Mouse (Mus musculus) hematopoietic stem cell, adult 5-6 weeks (primary cell): ENCODE measurements at regions not wholly inside any gene's neighbourhood (a gene's known extent, or its start where the extent isn't known, plus 50 kb on each side); places are given as distances from the start of the nearest gene placed in this dataset.

Source experiments
- ATAC-seq, 2 experiments: fragments of 125-278 bp in 1 of 2; replicated peaks in 1 of 2; 2 replicates each; pipeline ENCODE4 v1.8.0; 2016 to 2017; ENCODE audit warnings: inconsistent platforms in 2 of 2, mild to moderate bottlenecking in 2 of 2, moderate number of reproducible peaks in 2 of 2, low read depth in 1 of 2, moderate TSS enrichment in 1 of 2; ENCODE audit not compliant: low FRiP score in 2 of 2, poor library complexity in 2 of 2, severe bottlenecking in 2 of 2, insufficient read depth in 1 of 2, low TSS enrichment in 1 of 2

GRCm38 (mm10) chr2:10937405-10937804, 234.5 kb upstream of the Prkcq start:
- no peak for ATAC-seq

- ATAC-seq: no peak
Measured at GRCm38 (mm10) chr2:10965224-10965623, 206.7 kb upstream of the Prkcq start.

DNA sequence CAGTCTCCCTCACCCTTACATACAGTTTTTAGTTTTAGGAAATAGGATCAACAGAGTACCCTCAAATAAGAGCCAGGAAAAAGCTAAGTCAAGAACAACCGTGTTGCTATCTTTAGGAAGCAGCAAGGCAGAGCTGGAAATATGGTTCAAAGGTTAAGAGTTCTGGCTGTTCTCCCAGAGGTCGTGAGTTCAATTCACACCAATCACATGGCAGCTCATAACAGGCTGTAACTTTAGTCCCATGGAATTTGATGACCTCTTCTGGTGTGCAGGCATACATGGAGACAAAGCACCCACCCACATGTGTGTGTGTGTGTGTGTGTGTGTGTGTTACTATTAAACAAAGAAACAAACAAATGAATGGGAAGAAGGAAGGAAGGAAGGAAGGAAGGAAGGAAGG, 205.0 kb upstream of the Prkcq start:
- ATAC-seq: no peak

DNA sequence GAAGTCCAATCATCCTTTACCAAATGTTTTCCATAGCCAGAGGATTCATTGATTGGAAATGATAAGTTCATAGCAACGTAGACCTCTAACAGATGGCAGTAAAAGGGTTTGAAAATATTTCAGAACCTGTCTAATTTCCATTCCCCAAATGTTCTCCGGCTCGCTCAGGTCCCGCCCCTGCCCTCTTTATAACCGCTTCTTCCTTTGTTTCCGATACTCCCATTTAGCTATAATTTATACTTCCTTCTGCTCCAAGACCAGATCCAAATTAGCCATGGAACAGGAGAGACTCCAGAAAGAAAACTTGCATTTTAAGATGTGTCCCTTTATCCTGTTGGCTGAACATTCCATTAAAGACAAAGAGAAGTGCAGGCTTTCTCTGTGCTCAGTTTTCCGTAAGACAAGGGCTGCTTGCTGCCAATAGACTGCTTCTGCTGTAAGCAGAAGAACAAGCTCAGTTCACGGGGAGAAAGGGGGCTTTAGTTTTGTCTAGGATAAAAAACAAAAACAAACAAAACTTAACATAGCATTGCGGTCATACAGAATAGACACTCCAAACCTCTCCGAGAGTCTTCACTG, 202.7 kb upstream of the Prkcq start:
- no peak for ATAC-seq

DNA sequence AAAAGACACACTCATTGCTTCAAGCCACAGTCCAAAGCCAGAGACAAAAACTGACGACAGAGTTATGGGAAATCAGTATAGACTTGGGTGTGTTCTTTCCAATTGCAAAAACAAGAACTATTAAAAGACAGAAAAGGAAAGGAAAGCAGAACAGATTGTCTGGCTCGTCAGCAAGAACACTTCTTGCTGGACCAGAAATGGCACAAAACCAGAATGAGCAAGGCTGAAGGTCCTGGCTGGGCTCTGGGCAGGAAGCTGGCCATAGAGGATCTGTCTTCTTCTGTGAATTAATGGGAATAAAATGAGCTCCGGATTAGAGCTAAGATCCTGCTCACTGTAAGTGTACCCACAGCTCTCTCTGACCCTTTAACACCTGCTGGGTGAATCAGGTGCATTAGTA, 199.9 kb upstream of the Prkcq start:
- no peak for ATAC-seq

DNA sequence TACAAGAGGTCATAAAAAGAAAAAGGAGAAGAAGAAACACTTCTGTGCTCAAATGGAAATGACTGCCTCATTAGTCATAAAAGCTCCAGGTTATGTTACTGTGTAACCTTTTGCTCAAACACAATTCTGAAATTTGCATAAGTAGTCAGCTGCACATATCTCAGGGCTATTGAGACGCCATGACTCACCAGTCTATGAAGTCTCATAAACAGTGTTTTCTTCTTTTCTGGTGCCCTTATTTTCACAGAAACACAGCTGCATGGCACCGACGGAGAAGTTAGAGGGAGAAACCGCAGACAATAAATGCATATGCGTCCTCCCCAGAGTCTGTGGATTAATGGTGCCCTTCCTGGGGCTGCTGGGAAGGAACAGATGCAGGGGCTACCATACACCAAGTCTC, 193.1 kb upstream of the Prkcq start:
- ATAC-seq: no peak

GRCm38 (mm10) chr2:10986101-10986500, 185.8 kb upstream of the Prkcq start:
- ATAC-seq: no peak

- ATAC-seq: no peak
Measured at GRCm38 (mm10) chr2:10990043-10990728, 181.7 kb upstream of the Prkcq start.

- ATAC-seq: no peak
Measured at GRCm38 (mm10) chr2:10998798-10999197, 173.1 kb upstream of the Prkcq start.

DNA sequence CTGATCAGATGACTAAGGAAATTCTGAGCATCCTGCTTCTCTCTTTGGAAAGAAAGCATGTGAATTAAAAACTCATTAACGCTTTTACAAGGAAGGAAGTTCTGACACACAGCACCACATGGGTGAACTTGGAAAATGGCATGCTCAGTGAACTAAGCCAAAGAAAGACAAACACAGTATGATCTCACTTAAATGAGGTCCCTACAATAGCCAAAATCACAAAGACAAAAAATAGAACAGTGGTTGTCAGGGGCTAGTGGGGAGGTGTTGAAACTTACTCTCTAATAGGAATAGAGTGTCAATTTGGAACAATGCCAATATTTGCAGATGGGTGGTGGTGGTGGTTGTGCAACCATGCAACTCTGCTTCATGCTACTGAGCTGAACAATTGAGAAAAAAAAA, 172.7 kb upstream of the Prkcq start:
- ATAC-seq: no peak

DNA sequence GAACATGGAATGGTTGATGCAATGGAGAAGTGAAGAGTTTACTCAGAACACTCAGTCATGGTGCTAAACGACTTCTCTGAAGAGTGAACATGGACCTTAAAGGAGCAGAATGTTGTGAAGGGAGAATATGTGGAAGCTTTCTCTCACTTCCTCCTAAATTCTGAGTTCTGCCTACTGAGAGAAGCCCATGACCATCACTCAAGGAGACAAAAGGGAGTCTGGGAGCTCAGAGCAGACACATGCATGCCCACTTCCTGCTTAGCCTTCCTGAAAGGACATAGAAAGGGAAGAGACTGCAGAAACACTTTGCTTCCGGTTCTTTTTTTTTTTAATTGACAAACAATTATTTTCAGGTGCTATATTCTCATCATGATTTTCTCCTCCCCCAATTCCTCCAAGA, 166.1 kb upstream of the Prkcq start:
- no peak for ATAC-seq

DNA sequence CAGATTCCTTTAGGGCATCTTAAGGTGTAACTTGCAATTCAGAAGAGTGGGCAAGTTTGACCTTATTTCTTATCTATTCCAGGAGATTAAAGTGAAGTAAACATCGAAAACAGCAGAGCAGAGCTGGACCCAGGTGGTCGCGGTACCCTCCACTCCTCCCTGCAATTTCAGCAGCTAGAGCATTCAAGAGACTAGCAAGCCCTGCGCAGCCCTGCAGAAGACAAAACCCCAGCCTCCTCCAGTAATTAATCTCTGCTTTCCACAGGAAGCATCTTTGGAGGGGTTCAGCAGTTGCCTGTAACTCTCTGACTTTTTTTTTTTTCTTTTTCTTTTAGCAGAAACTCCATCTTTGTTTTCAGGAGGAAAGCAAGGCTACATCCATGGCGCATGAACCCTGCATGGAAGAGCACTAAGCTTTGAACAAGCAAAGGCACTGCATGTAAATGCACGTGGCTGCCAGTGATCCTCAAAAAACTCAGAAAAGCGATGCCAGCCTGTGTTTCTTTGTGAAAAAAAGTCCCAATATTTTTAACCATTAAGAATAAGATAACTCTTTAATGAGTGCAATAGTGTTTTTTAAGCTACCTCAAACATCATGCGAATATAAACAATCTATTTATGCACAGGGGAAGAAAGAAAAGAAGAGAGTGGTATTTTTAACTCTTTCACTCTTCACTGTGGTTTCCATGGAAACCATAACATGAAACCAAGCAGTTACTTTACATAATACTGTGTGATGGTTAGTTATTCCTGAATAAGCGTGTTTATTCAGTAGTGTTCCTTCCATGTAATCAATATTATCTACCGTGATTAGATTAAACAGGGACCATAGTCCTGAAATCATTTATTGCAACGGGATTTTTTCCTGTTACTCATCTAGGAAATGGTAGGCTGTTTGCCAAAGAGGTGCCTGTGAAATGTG, 160.6 kb upstream of the Prkcq start:
- ATAC-seq: no peak

DNA sequence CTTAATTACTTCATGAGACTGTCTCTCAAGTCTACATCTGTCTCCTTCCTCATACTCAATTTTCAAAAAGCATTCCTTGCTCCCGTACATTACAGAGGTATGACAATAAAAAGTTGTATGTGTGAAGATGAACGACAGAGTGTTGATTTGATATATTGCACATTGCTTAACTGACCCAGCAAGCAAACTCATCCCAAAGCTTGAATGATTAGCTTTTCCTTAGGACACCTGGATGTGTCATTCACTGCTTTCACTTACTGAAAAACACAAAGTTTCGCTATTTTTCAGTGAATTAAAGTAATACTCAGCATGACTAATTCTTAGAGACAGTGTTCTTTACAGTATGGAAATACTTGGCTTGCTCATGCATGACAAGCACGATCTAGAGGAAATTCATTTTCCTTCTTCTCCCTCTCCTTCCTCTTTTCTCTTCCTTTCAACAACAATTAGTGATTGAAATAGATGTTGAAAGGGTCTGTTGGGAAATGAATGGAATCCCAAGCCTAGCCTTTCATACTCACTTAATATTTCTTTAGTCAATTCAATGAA, 159.5 kb upstream of the Prkcq start:
- ATAC-seq: no peak

DNA sequence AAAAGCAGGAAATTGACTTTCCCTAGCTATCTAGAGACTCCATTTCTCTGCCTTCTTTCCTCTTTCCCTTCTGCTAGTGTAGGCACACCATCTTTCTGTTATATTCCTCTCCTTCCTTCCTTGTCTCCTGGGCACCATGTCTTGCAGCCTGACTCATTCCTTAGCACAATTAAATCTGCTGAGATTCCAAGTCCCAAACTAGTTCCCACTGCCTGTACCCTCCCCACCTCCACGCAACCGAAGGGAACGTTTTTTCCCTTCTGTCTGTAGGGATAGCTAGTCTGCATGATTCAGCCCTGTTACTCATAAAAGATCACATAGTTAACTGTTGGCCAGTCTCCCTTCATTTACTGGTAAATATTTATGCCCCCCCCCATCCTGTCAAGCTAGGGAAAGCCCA, 158.8 kb upstream of the Prkcq start:
- no peak for ATAC-seq

DNA sequence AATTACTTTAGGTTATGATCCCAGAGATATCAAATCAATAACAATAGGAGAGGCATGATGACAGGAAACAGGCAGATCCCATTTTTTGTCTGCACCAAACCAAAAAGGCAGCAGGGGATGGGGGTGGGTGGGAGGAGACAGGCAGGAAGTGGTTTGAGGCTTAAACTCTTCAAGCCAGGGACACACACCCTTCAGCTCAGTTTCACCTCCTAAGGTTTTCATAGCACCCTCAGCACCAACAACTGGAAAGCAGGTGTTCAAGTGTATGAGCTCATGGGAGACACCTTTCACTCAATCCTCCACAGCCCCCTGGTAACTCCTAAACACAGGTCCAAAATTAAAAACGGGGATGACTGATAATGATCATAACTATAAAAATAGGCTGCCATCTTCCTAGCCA, 155.5 kb upstream of the Prkcq start:
- ATAC-seq: no peak

- ATAC-seq: no peak
Measured at GRCm38 (mm10) chr2:11032891-11033290, 139.0 kb upstream of the Prkcq start.

DNA sequence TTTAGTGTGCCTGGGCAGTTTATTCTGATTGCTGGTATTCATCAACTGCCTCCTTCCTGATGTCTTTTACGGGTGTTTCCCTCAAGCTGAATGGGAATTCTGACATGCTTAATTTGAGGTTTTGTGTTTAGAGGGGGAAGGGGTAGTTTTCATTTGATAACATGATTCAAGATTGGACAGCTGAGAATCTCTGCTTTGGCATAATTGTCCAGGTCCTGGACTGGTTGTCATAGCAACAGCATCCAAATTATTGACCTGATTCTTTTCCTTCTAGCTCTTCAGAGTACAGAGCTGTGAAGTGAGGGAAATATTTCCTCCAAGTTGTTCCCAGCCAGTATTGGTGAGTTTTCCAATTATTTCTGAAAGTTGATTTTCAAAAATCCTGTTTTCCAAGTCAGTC, 137.7 kb upstream of the Prkcq start:
- ATAC-seq: no peak

GRCm38 (mm10) chr2:11037343-11037742, 134.6 kb upstream of the Prkcq start:
- ATAC-seq: no peak
